In the genomic region with DNA sequence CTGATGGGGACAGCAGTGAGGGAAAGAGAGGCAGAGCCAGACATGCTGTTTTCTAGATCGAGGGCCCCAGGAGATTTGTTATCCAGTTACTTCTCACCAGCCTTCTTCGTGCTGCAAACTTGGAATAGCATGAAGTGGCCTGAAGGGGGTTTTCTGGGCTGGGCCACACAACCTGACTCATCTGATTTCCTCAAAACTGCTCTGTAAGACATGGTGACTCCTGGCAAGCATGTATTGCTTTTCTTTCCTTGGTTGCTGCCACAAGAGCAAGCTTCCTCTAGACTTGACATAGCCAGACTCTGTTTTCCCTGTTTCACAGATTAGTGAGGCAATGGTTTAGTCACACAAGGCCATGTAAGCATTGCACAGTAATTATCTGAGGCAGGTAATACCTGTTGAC, we compare ENCODE assay signal across 30 mouse cellular contexts.
A peak's percentile ranks its signal among the peaks of the same experiment; 100 is the strongest.
DNase-seq lines count a peak whose midpoint lies in the region; ATAC-seq and TF ChIP-seq lines count a peak whose summit lies in the region.
"Had no signal": no experiment of that assay in that cellular context is flagged by ENCODE, and none has a peak within 500 bp of the region (broad histone marks: within the 10 kb centered on the region; RNA-seq: fewer than 3 reads in every experiment).

No protein-coding gene starts in this region.

- H3K27me3 ChIP-seq in Patski = no peaks in the 10 kb centered on the region
- no peaks in the 10 kb centered on the region for H3K27me3 ChIP-seq in stomach, postnatal 0 days (ENCODE audit: control insufficient read depth, insufficient read depth, low read length)
- no peaks in the 10 kb centered on the region for H3K27me3 ChIP-seq in intestine, embryonic 15.5 days (replicated peaks)
- no peaks in the 10 kb centered on the region for H3K27me3 ChIP-seq in hindbrain, embryonic 12.5 days
- H3K27me3 ChIP-seq: embryonic facial prominence, embryonic 13.5 days; forebrain, embryonic 13.5 days; limb, embryonic 12.5 days; lung, embryonic 15.5 days; stomach, embryonic 15.5 days had no signal

- no peak overlapping the region for H3K27ac ChIP-seq in layer of hippocampus, adult 2 months
- H3K27ac ChIP-seq in stomach, postnatal 0 days (replicated peaks) = no peak overlapping the region
- no peak overlapping the region for H3K27ac ChIP-seq in intestine, embryonic 15.5 days
- H3K27ac ChIP-seq in hindbrain, embryonic 12.5 days = no peak overlapping the region
- H3K27ac ChIP-seq: embryonic facial prominence, embryonic 13.5 days; forebrain, embryonic 13.5 days; hindbrain, embryonic 14.5 days; limb, embryonic 12.5 days; lung, embryonic 15.5 days; stomach, embryonic 15.5 days had no signal

- TF ChIP-seq EP300 in stomach, postnatal 0 days (optimal IDR thresholded peaks at IDR 0.05) = no peak

- no peak overlapping the region for H3K9ac ChIP-seq in stomach, postnatal 0 days (ENCODE audit: low read length)
- no peak overlapping the region for H3K9ac ChIP-seq in intestine, embryonic 15.5 days
- no peak overlapping the region for H3K9ac ChIP-seq in hindbrain, embryonic 12.5 days
- H3K9ac ChIP-seq: embryonic facial prominence, embryonic 13.5 days; forebrain, embryonic 13.5 days; hindbrain, embryonic 14.5 days; limb, embryonic 12.5 days; lung, embryonic 15.5 days; stomach, embryonic 15.5 days had no signal

- CTCF ChIA-PET in Patski (lab: Charles Lee) = interaction anchor here (0.7 to 3.1 kb wide), 2 partner anchors 10 to 36 kb away, joined by 3 to 11 read pairs; no protein-coding TSS in a partner anchor

- peak; percentile 13 for DNase-seq in adrenal gland, postnatal 14 days
- no peak for DNase-seq in adrenal gland, adult 18-20 months (ENCODE audit: low spot score in 2 of 2)
- no peak for DNase-seq in layer of hippocampus, adult 2 months (ENCODE audit: low spot score in 2 of 2)
- DNase-seq in layer of hippocampus, postnatal 25 days (ENCODE audit: extremely low spot score in 1 of 2, low spot score in 1 of 2) = no peak
- no peak for DNase-seq in Patski (ENCODE audit: low read depth, low spot score)
- no peak for DNase-seq in stomach, postnatal 0 days (ENCODE audit: low spot score)
- DNase-seq: cerebellum, adult 9-10 months; cerebellum, postnatal 36 days; embryo, embryonic 11 days; gastrocnemius, postnatal 10 days; heart, adult 18-20 months; heart, postnatal 36 days; kidney, adult 11 months; kidney, postnatal 25 days; layer of hippocampus, postnatal 36 days; right cerebral cortex, postnatal 25 days; thymus, postnatal 14 days had no signal

- no peak overlapping the region for H3K4me3 ChIP-seq in layer of hippocampus, adult 2 months
- no peak overlapping the region for H3K4me3 ChIP-seq in stomach, postnatal 0 days (ENCODE audit: low read depth, low read length)
- H3K4me3 ChIP-seq in intestine, embryonic 15.5 days (replicated peaks) = no peak overlapping the region
- H3K4me3 ChIP-seq in hindbrain, embryonic 12.5 days = no peak overlapping the region
- H3K4me3 ChIP-seq: embryonic facial prominence, embryonic 13.5 days; erythroblast, embryonic 14.5 days; forebrain, embryonic 13.5 days; limb, embryonic 12.5 days; lung, embryonic 15.5 days; stomach, embryonic 15.5 days had no signal

- peaks cover 19% of the 10 kb centered on the region for H3K36me3 ChIP-seq in stomach, postnatal 0 days (ENCODE audit: control insufficient read depth, insufficient read depth, low read length)
- peaks cover 15% of the 10 kb centered on the region for H3K36me3 ChIP-seq in intestine, embryonic 15.5 days
- peaks cover 67% of the 10 kb centered on the region for H3K36me3 ChIP-seq in hindbrain, embryonic 12.5 days

- 68% methylated on average over 2 of the region's 2 CpGs for WGBS in stomach, postnatal 0 days
- 87% methylated on average over 2 of the region's 2 CpGs for WGBS in intestine, embryonic 15.5 days
- 77% methylated on average over 2 of the region's 2 CpGs for WGBS in hindbrain, embryonic 12.5 days

- no peak overlapping the region for H3K4me2 ChIP-seq in stomach, postnatal 0 days (replicated peaks; ENCODE audit: low read depth)
- no peak overlapping the region for H3K4me2 ChIP-seq in intestine, embryonic 15.5 days (replicated peaks)
- no peak overlapping the region for H3K4me2 ChIP-seq in hindbrain, embryonic 12.5 days (replicated peaks)
- H3K4me2 ChIP-seq: embryonic facial prominence, embryonic 13.5 days; forebrain, embryonic 13.5 days; hindbrain, embryonic 14.5 days; limb, embryonic 12.5 days; liver, embryonic 11.5 days; lung, embryonic 15.5 days; midbrain, embryonic 11.5 days; stomach, embryonic 15.5 days had no signal

- peak; percentile 67 for ATAC-seq in Patski
- peak; percentile 76 for ATAC-seq in stomach, postnatal 0 days (ENCODE audit: low FRiP score, low TSS enrichment)
- ATAC-seq in intestine, embryonic 15.5 days = no peak
- ATAC-seq in hindbrain, embryonic 12.5 days (ENCODE audit: low FRiP score) = no peak
- ATAC-seq: CD4-positive, CD25-positive, alpha-beta regulatory T cell, adult 4 months; forebrain, embryonic 13.5 days; midbrain, embryonic 16.5 days had no signal

- in situ Hi-C loops in Patski (cut with MboI; ENCODE audit: low pct_unique_long_range_greater_than_20kb) = loop anchor here (5.0 to 25.0 kb wide), 2 partner anchors 577 to 1947 kb away; no protein-coding TSS in a partner anchor

- no peaks in the 10 kb centered on the region for H3K4me1 ChIP-seq in stomach, postnatal 0 days (replicated peaks; ENCODE audit: control insufficient read depth, insufficient read depth)
- H3K4me1 ChIP-seq in intestine, embryonic 15.5 days (replicated peaks) = no peaks in the 10 kb centered on the region
- peaks cover 3% of the 10 kb centered on the region; the same call in 1 of the 2 replicates for H3K4me1 ChIP-seq in hindbrain, embryonic 12.5 days
- H3K4me1 ChIP-seq: forebrain, embryonic 13.5 days; lung, embryonic 15.5 days; stomach, embryonic 15.5 days had no signal

- H3K9me3 ChIP-seq in stomach, postnatal 0 days (ENCODE audit: control insufficient read depth, low read length) = no peaks in the 10 kb centered on the region
- H3K9me3 ChIP-seq in intestine, embryonic 15.5 days = no peaks in the 10 kb centered on the region
- no peaks in the 10 kb centered on the region for H3K9me3 ChIP-seq in hindbrain, embryonic 12.5 days (replicated peaks)
- H3K9me3 ChIP-seq: embryonic facial prominence, embryonic 13.5 days; forebrain, embryonic 13.5 days; lung, embryonic 15.5 days; stomach, embryonic 15.5 days had no signal

- TF ChIP-seq CTCF in layer of hippocampus, adult 2 months (conservative IDR thresholded peaks at IDR 0.05) = peak; percentile 17; the same call in 1 of the 2 replicates
- TF ChIP-seq CTCF in Patski (IDR thresholded peaks at IDR 0.05) = no peak
- no peak for TF ChIP-seq CTCF in stomach, postnatal 0 days (IDR thresholded peaks at IDR 0.05; ENCODE audit: low read depth)

- POLR2A ChIA-PET in Patski (lab: Charles Lee) = no interaction called here

Comparison
In these comparisons a context has a peak if more than half of its experiments do, and no peak if none do; other contexts are left out.
1. ATAC-seq: peak in Patski (single experiment) and stomach, postnatal 0 days (single experiment); none in intestine, embryonic 15.5 days (single experiment) and hindbrain, embryonic 12.5 days (single experiment).